Mouse (Mus musculus) neural tube, embryonic 12.5 days (tissue): ENCODE measurements around the gene 1700018B08Rik. TPM values are rescaled to one million over a fixed set of nuclear protein-coding genes. Genes with fewer than 3 reads are reported as not detected.

Experiments used
- ATAC-seq: fragments of 200-750 bp; cut with Nextera tagmentation; 2 replicates; pipeline ENCODE4 v1.8.0; 2017; ENCODE audit warnings: low read depth, mild to moderate bottlenecking, moderate TSS enrichment, moderate library complexity; ENCODE audit not compliant: low FRiP score
- H3K27ac ChIP-seq: fragments of 300-500 bp; sonication (generic); 2 replicates; pipeline ENCODE4 v1.5.1; 2016
- H3K27me3 ChIP-seq: fragments of 300-500 bp; sonication (generic); replicated peaks from 2 replicates; pipeline ENCODE4 v1.6.1; 2016; ENCODE audit warnings: mild to moderate bottlenecking
- H3K36me3 ChIP-seq: fragments of 300-500 bp; sonication (generic); 2 replicates; pipeline ENCODE4 v1.6.1; 2016; ENCODE audit warnings: mild to moderate bottlenecking
- H3K4me1 ChIP-seq: fragments of 300-500 bp; sonication (generic); 2 replicates; pipeline ENCODE4 v1.6.1; 2016
- H3K4me2 ChIP-seq: fragments of 300-500 bp; sonication (generic); replicated peaks from 2 replicates; pipeline ENCODE4 v1.6.1; 2016; ENCODE audit warnings: mild to moderate bottlenecking
- H3K4me3 ChIP-seq: fragments of 300-500 bp; sonication (generic); 2 replicates; pipeline ENCODE4 v1.5.1; 2016
- H3K9ac ChIP-seq: fragments of 300-500 bp; sonication (generic); 2 replicates; pipeline ENCODE4 v1.6.1; 2016; ENCODE audit warnings: mild to moderate bottlenecking
- H3K9me3 ChIP-seq: fragments of 300-500 bp; sonication (generic); 2 replicates; pipeline ENCODE4 v1.6.1; 2016; ENCODE audit warnings: mild to moderate bottlenecking
- WGBS: fragments of 180-500 bp; shearing (Covaris S2); methylation state at CpG from one replicate; pipeline ENCODE4 v1.1.7; 2016; 5-methylcytosine and 5-hydroxymethylcytosine counted together
- polyA plus RNA-seq: library from polyadenylated mRNA; unstranded; fragments of >200 nt; fragmentation: Nextera tagmentation; extraction: Ambion mirVana; gene quantifications from 2 replicates; pipeline ENCODE4 v1.2.1, GENCODE M21; 2016

The 1700018B08Rik gene
- polyA plus RNA-seq, 1 experiment from 2014 or later, result not detected

GRCm38 (mm10) chr8:121560432-121561100, 16.4 kb upstream of the 1700018B08Rik start:
- peaks cover 22% of the 10 kb centered on the region for H3K36me3 ChIP-seq
- no peak overlapping the region for H3K27ac ChIP-seq
- peaks cover 5% of the 10 kb centered on the region; the same call in 1 of the 2 replicates for H3K4me1 ChIP-seq
- H3K27me3 ChIP-seq, result no peaks in the 10 kb centered on the region
- WGBS, result 89% methylated on average over 7 of the region's 7 CpGs
- no peak for ATAC-seq
- H3K9ac ChIP-seq, result no peak overlapping the region
- no peak overlapping the region for H3K4me2 ChIP-seq
- H3K4me3 ChIP-seq, result no peak overlapping the region
- H3K9me3 ChIP-seq, result no peaks in the 10 kb centered on the region

GRCm38 (mm10) chr8:121559801-121560200, 15.7 kb upstream of the 1700018B08Rik start:
- 91% methylated on average over 12 of the region's 12 CpGs for WGBS
- H3K9ac ChIP-seq, result no peak overlapping the region

DNA sequence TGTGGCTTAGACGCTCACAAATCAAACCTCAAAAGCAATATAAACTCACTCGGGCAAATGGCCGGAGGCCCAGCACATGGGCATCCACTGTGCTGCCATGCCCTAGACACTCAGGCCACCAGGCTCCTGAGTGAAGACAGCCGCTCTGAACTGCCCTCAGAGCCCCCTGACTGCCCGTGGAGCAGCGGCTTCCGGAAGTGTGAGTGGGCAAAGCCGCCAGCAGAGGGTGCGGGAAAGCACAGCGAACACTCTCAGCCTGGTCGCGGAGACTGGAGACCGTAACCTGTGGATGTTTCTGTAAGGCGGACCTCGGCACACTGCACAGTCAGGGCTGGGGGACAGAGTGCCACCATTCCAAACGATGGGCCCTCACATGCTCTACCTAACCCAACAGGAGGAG, 14.4 kb upstream of the 1700018B08Rik start:
- whole genome bisulfite sequencing, result 89% methylated on average over 16 of the region's 16 CpGs
- H3K9ac ChIP-seq, result no peak overlapping the region
- peaks cover 3% of the 10 kb centered on the region; the same call in 1 of the 2 replicates for H3K4me1 ChIP-seq
- no peak for ATAC-seq
- H3K27me3 ChIP-seq, result no peaks in the 10 kb centered on the region
- H3K4me3 ChIP-seq, result no peak overlapping the region
- no peak overlapping the region for H3K4me2 ChIP-seq
- no peaks in the 10 kb centered on the region for H3K9me3 ChIP-seq
- H3K27ac ChIP-seq, result no peak overlapping the region
- H3K36me3 ChIP-seq, result peaks cover 37% of the 10 kb centered on the region

More at GRCm38 (mm10) chr8:121559801-121560200, 15.7 kb upstream of the 1700018B08Rik start:
- Histone ChIP-seq H3K9me3 (no peaks in the 10 kb centered on the region), H3K4me2 (no peak overlapping the region), H3K4me1 (peaks cover 3% of the 10 kb centered on the region; the same call in 1 of the 2 replicates), H3K27ac (no peak overlapping the region), H3K36me3 (peaks cover 25% of the 10 kb centered on the region), H3K27me3 (no peaks in the 10 kb centered on the region), H3K4me3 (no peak overlapping the region)
- no peak for ATAC-seq

DNA sequence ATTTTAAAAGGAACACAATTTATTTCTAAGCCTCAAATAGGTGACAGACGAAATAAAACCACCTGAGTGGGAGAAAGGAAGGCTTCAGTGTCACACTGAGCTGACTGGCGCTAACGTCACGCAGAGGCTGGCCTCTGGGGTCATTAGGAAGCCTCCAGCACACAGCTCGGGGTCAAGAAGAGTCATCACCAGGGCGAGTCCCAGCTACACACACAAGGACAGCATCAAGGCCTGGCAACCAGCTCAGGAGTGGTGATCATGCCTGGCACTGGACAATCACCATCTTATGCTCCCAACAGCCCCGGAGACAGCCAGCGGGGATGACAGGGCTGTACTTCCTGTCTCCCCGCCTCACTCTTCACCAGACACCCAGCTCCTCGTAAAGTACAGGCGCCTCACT, 13.6 kb upstream of the 1700018B08Rik start:
- H3K4me2 ChIP-seq, result no peak overlapping the region
- H3K4me3 ChIP-seq, result no peak overlapping the region
- 89% methylated on average over 11 of the region's 11 CpGs for WGBS
- no peak for ATAC-seq
- H3K9ac ChIP-seq, result no peak overlapping the region
- no peaks in the 10 kb centered on the region for H3K27me3 ChIP-seq
- peaks cover 44% of the 10 kb centered on the region for H3K36me3 ChIP-seq
- H3K9me3 ChIP-seq, result no peaks in the 10 kb centered on the region
- H3K27ac ChIP-seq, result no peak overlapping the region
- H3K4me1 ChIP-seq, result no peaks in the 10 kb centered on the region

DNA sequence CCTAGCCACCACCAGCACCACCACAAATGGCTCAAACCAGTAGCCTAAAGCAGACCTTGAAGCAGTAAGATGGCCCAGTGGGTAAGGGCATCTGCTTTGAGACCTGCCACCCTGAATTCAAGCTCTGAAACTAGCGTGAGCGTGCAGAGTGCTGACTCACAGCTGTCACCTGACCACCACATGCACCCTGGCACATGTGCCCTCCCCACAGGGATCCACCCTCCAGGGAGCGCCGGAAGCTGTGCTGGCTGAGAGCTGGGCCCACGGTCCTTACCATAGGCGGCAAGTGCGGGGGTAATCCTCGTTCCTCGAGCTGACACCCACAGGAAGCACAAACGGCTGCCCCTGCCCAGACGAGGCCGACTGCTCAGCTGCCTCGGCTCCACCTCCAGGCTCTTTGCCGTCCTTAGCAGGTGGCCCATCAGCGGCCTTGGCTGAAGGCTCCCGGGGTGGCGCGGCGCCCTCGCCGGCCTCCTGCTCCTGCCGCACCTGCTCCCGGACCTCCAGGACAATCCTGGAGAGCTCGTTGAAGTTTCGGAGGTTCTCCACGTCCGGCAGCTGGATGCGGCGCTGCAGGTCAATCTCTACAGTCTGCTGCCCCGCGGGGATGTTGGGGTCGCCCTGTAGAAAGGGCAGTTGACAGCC, 9.8 kb upstream of the 1700018B08Rik start:
- WGBS, result 95% methylated on average over 32 of the region's 32 CpGs
- no peaks in the 10 kb centered on the region for H3K9me3 ChIP-seq
- peaks cover 60% of the 10 kb centered on the region for H3K36me3 ChIP-seq
- H3K4me3 ChIP-seq, result no peak overlapping the region
- no peaks in the 10 kb centered on the region for H3K4me1 ChIP-seq
- no peaks in the 10 kb centered on the region for H3K27me3 ChIP-seq
- no peak for ATAC-seq
- no peak overlapping the region for H3K9ac ChIP-seq
- H3K4me2 ChIP-seq, result no peak overlapping the region
- H3K27ac ChIP-seq, result no peak overlapping the region

- ATAC-seq, result no peak
- no peaks in the 10 kb centered on the region for H3K27me3 ChIP-seq
- H3K4me3 ChIP-seq, result no peak overlapping the region
- H3K4me2 ChIP-seq, result no peak overlapping the region
- H3K9ac ChIP-seq, result no peak overlapping the region
- H3K9me3 ChIP-seq, result no peaks in the 10 kb centered on the region
- no peak overlapping the region for H3K27ac ChIP-seq
- peaks cover 52% of the 10 kb centered on the region for H3K36me3 ChIP-seq
- 88% methylated on average over 9 of the region's 9 CpGs for WGBS
- H3K4me1 ChIP-seq, result no peaks in the 10 kb centered on the region
These were observed 8.4 kb upstream of the 1700018B08Rik start for GRCm38 (mm10) chr8:121552506-121552905.

GRCm38 (mm10) chr8:121551065-121551985, 7.2 kb upstream of the 1700018B08Rik start:
- no peaks in the 10 kb centered on the region for H3K4me1 ChIP-seq
- H3K9me3 ChIP-seq, result no peaks in the 10 kb centered on the region
- no peaks in the 10 kb centered on the region for H3K27me3 ChIP-seq
- H3K4me2 ChIP-seq, result no peak overlapping the region
- H3K36me3 ChIP-seq, result peaks cover 52% of the 10 kb centered on the region
- no peak for ATAC-seq
- no peak overlapping the region for H3K9ac ChIP-seq
- H3K27ac ChIP-seq, result no peak overlapping the region
- 68% methylated on average over 24 of the region's 24 CpGs for WGBS
- H3K4me3 ChIP-seq, result no peak overlapping the region

- Histone ChIP-seq H3K36me3 (peaks cover 52% of the 10 kb centered on the region), H3K4me1 (no peaks in the 10 kb centered on the region), H3K9ac (no peak overlapping the region), H3K9me3 (no peaks in the 10 kb centered on the region), H3K4me3 (no peak overlapping the region), H3K27ac (no peak overlapping the region), H3K27me3 (no peaks in the 10 kb centered on the region), H3K4me2 (no peak overlapping the region)
- ATAC-seq, result no peak
- WGBS, result 92% methylated on average over 6 of the region's 6 CpGs
These were observed 5.9 kb upstream of the 1700018B08Rik start for GRCm38 (mm10) chr8:121550056-121550455.

- Histone ChIP-seq H3K4me1 (no peaks in the 10 kb centered on the region), H3K27ac (no peak overlapping the region), H3K27me3 (no peaks in the 10 kb centered on the region), H3K4me3 (no peak overlapping the region), H3K9ac (no peak overlapping the region), H3K9me3 (no peaks in the 10 kb centered on the region), H3K4me2 (no peak overlapping the region), H3K36me3 (peaks cover 24% of the 10 kb centered on the region)
- WGBS, result 10% methylated on average over 7 of the region's 7 CpGs
- no peak for ATAC-seq
These were observed 3.0 kb upstream of the 1700018B08Rik start for GRCm38 (mm10) chr8:121547132-121547531.

- no peak overlapping the region for H3K4me2 ChIP-seq
- H3K36me3 ChIP-seq, result peaks cover 6% of the 10 kb centered on the region
- 0 out of 2 replicates have a peak, but pooled peaks cover 3% of the 10 kb centered on the region for H3K9me3 ChIP-seq
- no peak overlapping the region for H3K27ac ChIP-seq
- H3K9ac ChIP-seq, result no peak overlapping the region; the same call in 1 of the 2 replicates
- no peaks in the 10 kb centered on the region for H3K4me1 ChIP-seq
- no peaks in the 10 kb centered on the region for H3K27me3 ChIP-seq
- H3K4me3 ChIP-seq, result no peak overlapping the region
- 80% methylated on average over 11 of the region's 11 CpGs for WGBS
- ATAC-seq, result no peak
These were observed 816 bp upstream of the 1700018B08Rik start for GRCm38 (mm10) chr8:121544936-121545335.

DNA sequence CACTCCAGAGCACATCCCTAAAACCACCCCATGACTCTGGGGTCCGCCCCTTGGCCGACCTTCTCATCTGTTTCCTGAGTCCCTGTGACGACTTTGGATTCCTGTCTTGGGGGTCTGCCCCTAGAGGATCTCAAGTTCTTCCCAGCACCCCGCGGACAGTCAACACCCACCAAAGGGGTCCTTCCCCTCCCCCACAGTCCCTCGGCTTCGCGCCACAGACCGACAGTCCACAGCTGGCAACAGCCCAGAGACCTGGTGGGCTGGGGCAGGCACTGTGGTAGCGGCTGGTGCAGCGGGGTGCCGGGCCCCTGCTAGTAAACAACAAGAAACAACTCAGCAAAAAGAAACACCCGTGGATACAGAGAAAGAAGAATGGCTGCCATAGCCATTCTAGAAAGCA, 1.2 kb downstream of the 1700018B08Rik start:
- ATAC-seq, result no peak
- no peak overlapping the region for H3K9ac ChIP-seq
- WGBS, result 73% methylated on average over 13 of the region's 13 CpGs

DNA sequence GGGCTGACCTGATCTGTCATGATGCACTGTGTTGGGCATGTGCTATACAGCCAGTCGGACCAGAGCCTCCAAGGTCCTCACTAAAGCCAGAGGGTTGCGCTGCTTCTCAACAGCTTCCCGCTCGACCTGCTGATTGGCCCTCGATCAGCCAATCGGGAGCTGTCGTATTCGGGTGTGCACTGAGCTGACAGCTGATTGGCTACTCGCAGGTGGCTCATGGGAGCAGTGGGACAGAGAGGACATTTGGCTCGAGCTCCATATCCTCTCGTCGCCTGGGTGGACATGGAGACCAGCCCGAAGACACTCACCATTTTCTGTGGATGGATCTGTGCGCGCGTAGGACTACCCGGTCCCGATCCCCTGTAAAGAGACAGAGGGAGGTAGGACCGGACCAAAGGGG, 2.3 kb downstream of the 1700018B08Rik start:
- no peak for ATAC-seq
- no peaks in the 10 kb centered on the region for H3K27me3 ChIP-seq
- no peak overlapping the region for H3K9ac ChIP-seq
- H3K4me3 ChIP-seq, result no peak overlapping the region
- H3K9me3 ChIP-seq, result 0 out of 2 replicates have a peak, but pooled peaks cover 3% of the 10 kb centered on the region
- H3K4me2 ChIP-seq, result no peak overlapping the region
- 84% methylated on average over 19 of the region's 19 CpGs for WGBS
- no peaks in the 10 kb centered on the region for H3K4me1 ChIP-seq
- no peaks in the 10 kb centered on the region for H3K36me3 ChIP-seq
- no peak overlapping the region for H3K27ac ChIP-seq

More for the DNA sequence above, 1.2 kb downstream of the 1700018B08Rik start:
- Histone ChIP-seq H3K9me3 (0 out of 2 replicates have a peak, but pooled peaks cover 3% of the 10 kb centered on the region), H3K4me2 (no peak overlapping the region), H3K27me3 (no peaks in the 10 kb centered on the region), H3K4me3 (no peak overlapping the region), H3K36me3 (no peaks in the 10 kb centered on the region), H3K27ac (no peak overlapping the region), H3K4me1 (no peaks in the 10 kb centered on the region)
